Mouse (Mus musculus) CH12.LX (cell line): Measurements from ENCODE around the gene Tbck. TPM values are rescaled to one million over a fixed set of nuclear protein-coding genes. Genes with fewer than 3 reads are reported as not detected.

Experiments
- DNase-seq: peaks from one replicate; pipeline ENCODE4 v3.0.0-alpha.2; 2013; ENCODE audit errors: extremely low read depth
- H3K27ac ChIP-seq: 2 replicates; pipeline ENCODE4 v1.5.1; 2012; ENCODE audit warnings: low read depth, mild to moderate bottlenecking, control low read depth, moderate library complexity; ENCODE audit not compliant: insufficient read depth
- H3K27me3 ChIP-seq: replicated peaks from 2 replicates; pipeline ENCODE3; 2012; ENCODE audit warnings: inconsistent platforms
- H3K36me3 ChIP-seq, 2 experiments: replicated peaks in 1 of 2; 2 replicates each; pipeline versions ENCODE3 to v1.6.1; 2012; ENCODE audit warnings: inconsistent platforms in 1 of 2, low read length in 1 of 2, mild to moderate bottlenecking in 1 of 2, mixed read lengths in 1 of 2, moderate library complexity in 1 of 2; ENCODE audit not compliant: control insufficient read depth in 1 of 2, insufficient read depth in 1 of 2
- H3K4me1 ChIP-seq, 2 experiments: 2 replicates each; pipeline ENCODE4 v1.6.1; 2012; ENCODE audit warnings: inconsistent platforms in 1 of 2, moderate library complexity in 1 of 2; ENCODE audit not compliant: insufficient read depth in 2 of 2, control insufficient read depth in 1 of 2
- H3K4me2 ChIP-seq: 2 replicates; pipeline ENCODE4 v1.6.1; 2012; ENCODE audit warnings: low read depth, mild to moderate bottlenecking, control low read depth; ENCODE audit not compliant: poor library complexity, insufficient read depth, severe bottlenecking
- H3K4me3 ChIP-seq, 3 experiments: fragments of 150-350 bp in 1 of 3; sonication (generic) in 1 of 3; replicated peaks in 1 of 3; 2 replicates each; pipeline versions ENCODE3 to v1.5.1; 2011 to 2012; ENCODE audit warnings: low read depth in 2 of 3, low read length in 2 of 3, mild to moderate bottlenecking in 2 of 3, moderate library complexity in 2 of 3, control low read depth in 1 of 3, improper control_type of control experiment in 1 of 3, inconsistent platforms in 1 of 3, mixed read lengths in 1 of 3; ENCODE audit not compliant: poor library complexity in 1 of 3
- H3K79me2 ChIP-seq: replicated peaks from 2 replicates; pipeline ENCODE4 v1.6.1; 2012; ENCODE audit warnings: mild to moderate bottlenecking, moderate library complexity; ENCODE audit not compliant: control insufficient read depth, poor library complexity, insufficient read depth, severe bottlenecking; ENCODE audit errors: extremely low read depth
- H3K9ac ChIP-seq: 2 replicates; pipeline ENCODE4 v1.6.1; 2012; ENCODE audit warnings: low read depth, mild to moderate bottlenecking, control low read depth, moderate library complexity; ENCODE audit not compliant: insufficient read depth
- H3K9me3 ChIP-seq: replicated peaks from 2 replicates; pipeline ENCODE3; 2012; ENCODE audit warnings: low read length, inconsistent platforms, mixed read lengths
- BHLHE40 ChIP-seq: IDR thresholded peaks from 2 replicates; pipeline ENCODE4 v1.6.1; 2011; ENCODE audit warnings: mild to moderate bottlenecking, low read depth, low read length, improper control_type of control experiment
- CHD1 ChIP-seq: IDR thresholded peaks from 2 replicates; pipeline ENCODE4 v1.6.1; 2012; ENCODE audit warnings: low read depth, low read length, improper control_type of control experiment, inconsistent platforms
- CHD2 ChIP-seq: IDR thresholded peaks from 2 replicates; pipeline ENCODE4 v1.6.1; 2011; ENCODE audit warnings: low read length, improper control_type of control experiment
- E2F4 ChIP-seq: IDR thresholded peaks from 2 replicates; pipeline ENCODE4 v1.6.1; 2011; ENCODE audit warnings: low read depth, low read length, improper control_type of control experiment; ENCODE audit not compliant: insufficient replicate concordance
- ELF1 ChIP-seq: IDR thresholded peaks from 2 replicates; pipeline ENCODE4 v1.6.1; 2014; ENCODE audit warnings: low read depth, mild to moderate bottlenecking, inconsistent platforms, low read length, improper control_type of control experiment
- GABPA ChIP-seq: IDR thresholded peaks from 2 replicates; pipeline ENCODE4 v1.6.1; 2012; ENCODE audit warnings: low read depth, low read length, improper control_type of control experiment, inconsistent platforms; ENCODE audit not compliant: insufficient replicate concordance
- JUN ChIP-seq: IDR thresholded peaks from 2 replicates; pipeline ENCODE4 v1.6.1; 2011; ENCODE audit warnings: low read depth, mild to moderate bottlenecking, low read length, improper control_type of control experiment, moderate library complexity; ENCODE audit not compliant: insufficient read depth
- JUND ChIP-seq: conservative IDR thresholded peaks from 2 replicates; pipeline ENCODE4 v1.6.1; 2011; ENCODE audit warnings: low read depth, low read length, improper control_type of control experiment
- MAX ChIP-seq: IDR thresholded peaks from 2 replicates; pipeline ENCODE4 v1.6.1; 2011; ENCODE audit warnings: low read length, improper control_type of control experiment
- MAZ ChIP-seq: IDR thresholded peaks from 2 replicates; pipeline ENCODE4 v1.6.1; 2012; ENCODE audit warnings: low read depth, mild to moderate bottlenecking, inconsistent platforms, low read length, improper control_type of control experiment, moderate library complexity
- NELFE ChIP-seq: IDR thresholded peaks from 2 replicates; pipeline ENCODE4 v1.6.1; 2011; ENCODE audit warnings: low read depth, low read length, improper control_type of control experiment
- NRF1 ChIP-seq: IDR thresholded peaks from 2 replicates; pipeline ENCODE4 v1.6.1; 2014; ENCODE audit warnings: low read depth, mild to moderate bottlenecking, inconsistent platforms, low read length, improper control_type of control experiment, moderate library complexity
- POLR2A ChIP-seq: IDR thresholded peaks from 2 replicates; pipeline ENCODE4 v1.6.1; 2011; ENCODE audit warnings: low read depth, mild to moderate bottlenecking, improper control_type of control experiment, low read length
- POLR2AphosphoS2 ChIP-seq: IDR thresholded peaks from 2 replicates; pipeline ENCODE4 v1.6.1; 2011; ENCODE audit warnings: low read depth, low read length, improper control_type of control experiment
- RCOR1 ChIP-seq: conservative IDR thresholded peaks from 2 replicates; pipeline ENCODE4 v1.6.1; 2012; ENCODE audit warnings: low read depth, mild to moderate bottlenecking, inconsistent platforms, low read length, improper control_type of control experiment
- SIN3A ChIP-seq: IDR thresholded peaks from 2 replicates; pipeline ENCODE4 v1.6.1; 2012; ENCODE audit warnings: low read length, improper control_type of control experiment, inconsistent platforms
- SMC3 ChIP-seq: IDR thresholded peaks from 2 replicates; pipeline ENCODE4 v1.6.1; 2011; ENCODE audit warnings: low read depth, low read length, improper control_type of control experiment
- TBP ChIP-seq: conservative IDR thresholded peaks from 2 replicates; pipeline ENCODE4 v1.6.1; 2011; ENCODE audit warnings: low read depth, low read length, improper control_type of control experiment
- TCF12 ChIP-seq: IDR thresholded peaks from 2 replicates; pipeline ENCODE4 v1.6.1; 2014; ENCODE audit warnings: low read depth, mild to moderate bottlenecking, inconsistent platforms, low read length, improper control_type of control experiment
- ZC3H11A ChIP-seq: IDR thresholded peaks from 2 replicates; pipeline ENCODE4 v1.6.1; 2012; ENCODE audit warnings: low read depth, mild to moderate bottlenecking, inconsistent platforms, low read length, improper control_type of control experiment
- dilution Hi-C: fragments of 300-500 bp; cut with MboI; formaldehyde crosslinking; loops from 2 replicates; pipeline ENCODE4 v1.14.3; 2020; ENCODE audit warnings: low sequenced_read_pairs; ENCODE audit not compliant: extremely low pct_unique_long_range_greater_than_20kb, extremely low pct_ligation_motif_present
- in situ Hi-C: fragments of 300-500 bp; cut with MboI; formaldehyde crosslinking; loops from 3 replicates; pipeline ENCODE4 v1.14.3; 2019; ENCODE audit warnings: low sequenced_read_pairs, low pct_ligation_motif_present, low pct_unique_long_range_greater_than_20kb, mixed read lengths
- polyA plus RNA-seq: library from polyadenylated mRNA; unstranded; fragments of >175 nt; gene quantifications from 2 replicates; pipeline ENCODE4 v1.2.1, GENCODE M21; 2012; ENCODE audit warnings: low read depth; ENCODE audit not compliant: insufficient read length
- total RNA-seq, 2 experiments: library from RNA; depleted of rRNA; stranded (reverse); fragments of 300-350 nt in 1 of 2; fragments of >200 nt in 1 of 2; gene quantifications; 2 replicates each; pipeline ENCODE4 v1.2.3; 2012 to 2014

Gene Tbck
- total and polyA plus RNA-seq, 3 experiments = 9.2 to 18.7 (median 14.5) TPM

DNA sequence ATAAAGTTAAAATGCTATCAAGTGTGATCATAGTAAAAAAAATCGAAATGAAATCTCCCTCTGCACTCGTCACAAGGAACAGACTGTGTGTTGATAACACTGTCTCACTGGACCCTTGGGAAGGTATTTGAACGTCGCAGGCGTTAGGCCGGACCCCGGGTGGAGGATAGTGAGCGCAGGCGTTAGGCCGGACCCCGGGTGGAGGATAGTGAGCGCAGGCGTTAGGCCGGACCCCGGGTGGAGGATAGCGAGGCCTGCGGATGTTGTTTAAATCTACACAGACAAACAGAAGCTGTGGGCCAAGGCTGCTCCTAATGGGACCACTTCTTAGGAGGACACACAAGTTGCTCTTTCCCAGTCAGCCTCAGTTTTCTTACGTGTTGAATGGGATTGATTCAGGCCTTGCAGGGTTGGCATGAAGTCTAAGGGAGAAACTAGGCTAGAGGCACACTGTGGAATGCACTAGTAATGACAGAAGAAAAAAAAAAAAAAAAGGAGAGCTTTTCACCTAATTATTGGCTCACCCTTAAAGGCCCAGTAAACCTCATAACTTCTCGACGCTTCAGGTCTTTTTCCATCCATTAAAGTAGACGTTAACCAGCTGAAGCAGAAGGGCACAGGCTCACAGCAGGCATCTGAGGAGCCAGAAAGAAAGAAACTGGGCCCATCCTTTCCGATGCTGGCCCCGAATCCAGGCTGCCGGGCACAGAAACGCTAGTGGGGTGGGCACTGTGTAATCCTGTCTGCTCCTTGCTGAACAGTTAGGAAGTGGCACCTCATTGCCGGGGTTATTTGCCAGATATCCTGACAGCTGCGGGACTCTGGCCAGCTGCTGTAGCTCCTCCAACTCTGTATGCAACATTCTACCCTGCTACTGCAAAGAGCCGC, 168.1 kb downstream of the Tbck start:
- Histone ChIP-seq H3K27ac (no peak overlapping the region), H3K4me3 (no peak overlapping the region), H3K36me3 (no peaks in the 10 kb centered on the region), H3K9me3 (no peaks in the 10 kb centered on the region), H3K27me3 (no peaks in the 10 kb centered on the region), H3K4me1 (peaks cover 6 to 16% of the 10 kb centered on the region in 2 experiments), H3K4me2 (no peak overlapping the region), H3K9ac (no peak overlapping the region), H3K79me2 (no peaks in the 10 kb centered on the region)
- TF ChIP-seq CHD2 = no peak
- DNase-seq = no peak
- in situ Hi-C loops (no loop called here), dilution Hi-C loops (no loop called here)

DNA sequence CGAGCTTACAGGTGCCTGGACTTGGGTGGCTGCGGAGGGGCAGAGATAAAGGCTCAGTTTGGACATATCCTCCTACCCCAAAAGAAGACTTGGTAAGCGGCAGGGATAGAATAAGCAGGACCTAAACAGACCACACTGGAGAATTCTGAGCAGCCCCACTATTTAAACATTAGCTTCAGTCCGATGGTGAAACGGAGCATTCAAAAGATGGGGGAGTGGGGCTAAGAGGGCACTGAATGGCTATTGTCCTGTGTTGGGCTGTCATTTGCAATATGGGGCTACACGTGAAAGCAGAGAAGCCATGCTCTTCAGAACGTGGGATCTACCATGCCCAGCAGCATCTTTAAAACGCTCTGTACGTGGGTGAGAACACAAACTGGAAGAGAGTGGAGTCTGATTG, 170.3 kb downstream of the Tbck start:
- Histone ChIP-seq H3K9ac (no peak overlapping the region), H3K4me1 (peaks cover 13 to 16% of the 10 kb centered on the region in 2 experiments), H3K79me2 (no peaks in the 10 kb centered on the region), H3K36me3 (no peaks in the 10 kb centered on the region), H3K27me3 (no peaks in the 10 kb centered on the region), H3K4me3 (no peak overlapping the region), H3K27ac (no peak overlapping the region), H3K9me3 (no peaks in the 10 kb centered on the region), H3K4me2 (no peak overlapping the region)
- TF ChIP-seq SMC3 (no peak), NELFE (no peak), NRF1 (no peak), ZC3H11A (no peak), RCOR1 (no peak), JUND (no peak), CHD2 (no peak), TBP (no peak), CHD1 (no peak), ELF1 (no peak), JUN (no peak), POLR2AphosphoS2 (no peak), BHLHE40 (no peak), TCF12 (no peak), MAZ (no peak), MAX (no peak), POLR2A (no peak), SIN3A (no peak), GABPA (no peak), E2F4 (no peak)
- in situ Hi-C loops (no loop called here), dilution Hi-C loops (no loop called here)
- no peak for DNase-seq
